Mouse (Mus musculus): ENCODE results near the gene Mrps34. TPM values are rescaled to one million over a fixed set of nuclear protein-coding genes. Genes with fewer than 3 reads are reported as not detected.

The Mrps34 gene
- total RNA-seq, 2 experiments from 2014 or later, result 73.0 to 76.3 TPM

DNA sequence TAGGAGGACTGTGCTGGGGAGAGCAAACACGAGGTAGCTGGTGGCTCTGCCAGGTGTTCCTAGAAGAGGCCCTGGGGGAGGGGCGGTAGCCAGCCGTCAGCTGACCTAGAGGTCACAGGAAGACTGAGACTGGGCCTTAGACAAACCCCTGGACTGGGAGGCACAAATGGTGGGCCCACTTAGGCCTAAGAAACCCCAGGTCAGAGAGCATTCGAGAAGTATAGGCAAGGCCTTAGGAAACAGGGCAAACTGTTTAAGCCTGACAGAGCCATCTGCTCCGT lies 16.9 kb upstream of the Mrps34 start:
- DNase-seq (ENCODE audit: low spot score in 2 of 2), result no peak

DNA sequence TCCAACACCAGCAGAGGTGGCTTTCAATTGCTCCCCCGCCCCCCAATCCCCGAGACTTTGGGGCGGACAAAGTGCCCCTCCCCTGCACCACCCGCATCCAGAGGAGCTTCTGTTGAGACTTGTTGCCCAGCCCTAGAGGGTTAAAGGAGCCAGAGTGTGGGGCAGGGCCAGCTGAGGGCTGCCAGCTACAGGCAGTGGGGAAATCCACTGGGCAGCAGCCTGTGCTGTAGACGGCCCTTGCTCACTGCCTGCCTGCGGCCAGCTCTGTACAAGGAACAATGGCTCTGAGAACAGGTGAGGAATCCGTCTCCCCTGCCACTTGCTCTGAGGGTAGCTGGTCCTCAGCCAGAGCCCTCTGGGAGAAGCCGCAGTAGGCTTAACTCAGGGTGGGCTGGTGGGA lies 16.4 kb upstream of the Mrps34 start:
- no peak for DNase-seq (ENCODE audit: low spot score in 2 of 2)

DNA sequence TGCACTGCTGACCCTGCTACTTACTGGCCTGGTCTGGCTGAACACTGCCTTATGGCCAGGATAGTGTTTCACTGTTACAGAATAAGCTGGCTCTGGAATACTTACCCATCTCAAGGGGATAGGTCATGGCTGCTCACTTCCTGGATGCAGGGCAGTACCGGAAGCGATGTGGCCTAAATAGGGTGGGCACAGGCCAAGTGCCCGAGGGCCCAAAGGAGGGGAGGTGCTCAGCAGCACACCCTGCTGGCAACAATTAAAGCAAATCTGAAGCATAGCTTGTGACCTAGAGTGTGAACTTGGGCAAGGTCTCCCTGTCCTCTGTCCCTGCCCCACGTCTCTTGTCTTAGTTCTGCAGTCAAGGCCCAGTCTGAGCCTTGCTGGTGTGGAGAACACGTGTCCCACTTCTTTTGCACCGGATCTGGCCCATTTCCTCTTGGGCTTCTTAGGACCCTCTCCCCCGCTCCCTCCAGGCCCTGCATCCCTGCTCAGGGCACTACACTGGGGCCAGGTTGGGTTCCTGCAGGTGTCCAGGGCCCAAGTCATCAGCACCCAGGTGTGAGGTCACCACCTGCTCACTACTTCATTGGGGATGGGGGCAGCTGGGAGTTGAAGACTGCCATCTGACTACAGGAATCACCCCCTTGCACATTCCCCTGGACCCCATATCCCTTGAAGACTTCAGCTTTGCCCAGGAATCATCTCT lies 13.0 kb upstream of the Mrps34 start:
- DNase-seq (ENCODE audit: low spot score in 2 of 2), result no peak

DNA sequence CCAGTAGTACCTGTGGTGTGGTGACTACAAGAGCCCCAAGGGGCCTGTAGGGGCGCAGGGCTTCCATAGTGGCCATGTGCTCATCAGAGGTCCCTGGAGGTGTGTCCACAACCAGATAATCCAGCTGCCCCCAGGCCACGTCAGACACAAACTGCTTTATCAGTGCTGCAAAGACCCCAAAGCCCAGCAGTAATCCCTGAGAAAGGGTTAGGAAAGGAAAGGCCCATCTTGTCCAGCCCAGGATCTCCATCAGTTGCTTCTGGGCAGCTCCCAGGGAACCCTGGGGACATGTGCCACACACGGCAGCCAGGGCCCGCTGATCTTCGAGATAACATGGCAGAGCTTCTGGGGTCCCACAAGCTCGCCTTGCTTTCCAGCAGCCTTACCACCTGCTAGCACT lies 10.5 kb upstream of the Mrps34 start:
- no peak for DNase-seq (ENCODE audit: low spot score in 2 of 2)

DNA sequence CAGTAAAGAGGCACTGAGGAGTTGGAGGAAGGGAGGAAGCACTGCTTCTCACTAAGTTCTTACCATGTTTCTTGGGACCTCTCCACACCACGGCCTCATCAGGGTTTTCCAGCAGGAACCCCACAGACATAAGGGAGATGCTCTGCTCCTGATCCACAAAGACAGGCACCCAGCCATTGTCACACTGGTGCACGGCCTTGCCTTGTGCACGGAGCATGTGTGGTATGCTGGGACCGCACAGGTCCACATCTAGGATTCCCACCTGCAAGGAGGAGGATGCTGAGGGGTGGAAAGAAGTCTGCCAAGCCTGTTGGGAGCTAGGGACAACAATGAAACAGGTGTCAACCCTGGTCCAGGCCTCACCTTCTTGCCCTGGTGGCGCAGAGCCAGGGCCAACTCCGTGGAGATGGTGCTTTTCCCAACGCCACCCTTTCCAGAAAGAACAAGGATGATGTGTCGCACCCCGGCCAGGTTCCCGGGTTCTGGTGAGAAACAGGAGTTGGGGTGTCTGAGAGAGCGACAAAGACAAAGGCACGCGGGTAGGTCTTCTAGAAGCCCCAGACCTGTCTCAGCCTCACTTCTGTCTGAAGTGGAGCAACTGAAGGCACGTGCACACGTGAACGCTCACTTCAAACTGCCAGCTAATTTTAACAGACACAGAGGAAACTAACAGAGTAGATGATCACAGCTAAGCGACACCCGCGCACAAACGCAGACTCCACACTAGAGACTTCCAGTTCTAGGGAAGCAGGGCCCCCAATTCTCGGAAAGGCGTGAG lies 9.4 kb upstream of the Mrps34 start:
- no peak for DNase-seq (ENCODE audit: low spot score in 2 of 2)

GRCm38 (mm10) chr17:24886134-24886931 lies 8.6 kb upstream of the Mrps34 start, which contains the start of the genes Nubp2 and Spsb3:
Gene Nubp2, minus strand, starts transcription at chr17:24886349.
Gene Spsb3, plus strand, starts transcription at chr17:24886643.
- peak; percentile 95 to 100 for DNase-seq (ENCODE audit: low spot score in 2 of 2)

GRCm38 (mm10) chr17:24886932-24887271 lies 8.0 kb upstream of the Mrps34 start:
- no peak for DNase-seq (ENCODE audit: low spot score in 2 of 2)

DNA sequence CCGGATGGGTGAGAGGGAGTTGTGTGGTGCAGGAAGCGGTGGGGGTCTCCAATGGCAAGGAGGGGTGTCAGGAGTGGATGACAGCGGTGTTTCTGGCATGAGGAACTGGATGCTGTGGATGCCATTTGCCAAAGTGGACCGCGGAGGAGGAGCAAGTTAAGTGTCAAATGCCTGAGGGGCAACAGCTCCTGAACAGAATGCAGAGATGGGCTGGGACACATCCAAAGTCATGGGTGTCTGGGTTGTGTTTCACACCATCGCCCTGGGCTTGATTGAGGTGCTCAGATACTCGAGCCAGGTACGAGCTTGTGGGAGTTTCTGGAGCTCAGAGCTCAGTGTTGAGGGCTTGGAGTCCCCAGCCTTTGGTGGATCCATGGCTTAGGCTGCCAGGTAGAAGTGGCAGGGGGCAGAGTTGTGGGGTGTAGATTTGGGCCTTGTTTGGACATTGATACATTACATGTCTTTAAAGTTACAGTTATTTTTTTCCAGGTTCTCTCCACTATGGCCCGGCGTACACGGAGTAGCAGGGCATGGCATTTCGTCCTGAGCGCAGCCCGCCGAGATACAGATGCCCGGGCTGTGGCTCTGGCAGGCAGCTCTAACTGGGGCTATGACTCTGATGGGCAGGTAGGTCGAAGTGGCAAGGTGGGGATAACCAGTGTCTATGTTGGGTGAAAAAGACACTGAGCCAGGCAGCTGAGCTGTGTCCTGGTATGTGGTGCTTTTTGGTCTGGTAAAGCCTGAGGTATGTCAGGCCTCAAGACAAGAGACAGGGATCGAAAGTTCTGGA lies 7.4 kb upstream of the Mrps34 start:
- no peak for DNase-seq (ENCODE audit: low spot score in 2 of 2)

DNA sequence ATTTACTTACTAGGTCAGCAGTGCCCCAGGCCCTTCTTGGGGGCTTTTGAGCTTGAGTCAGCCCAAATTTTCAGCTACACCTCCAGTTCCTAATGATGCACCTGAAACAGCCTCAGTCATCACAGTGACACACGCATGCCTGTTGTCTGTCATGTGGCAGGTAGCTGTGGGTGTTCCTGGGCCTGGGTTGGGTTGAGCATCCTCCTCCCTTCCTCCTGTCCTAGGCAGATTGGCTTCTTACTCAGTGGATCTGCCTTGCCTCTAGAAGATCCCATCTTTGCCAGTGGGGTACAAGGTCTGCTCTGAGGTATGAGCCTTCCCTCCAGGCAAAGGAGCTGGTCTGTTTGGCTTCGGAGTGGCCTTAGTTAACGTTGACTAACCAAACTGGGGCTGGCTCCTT lies 6.1 kb upstream of the Mrps34 start:
- DNase-seq (ENCODE audit: low spot score in 2 of 2), result no peak

DNA sequence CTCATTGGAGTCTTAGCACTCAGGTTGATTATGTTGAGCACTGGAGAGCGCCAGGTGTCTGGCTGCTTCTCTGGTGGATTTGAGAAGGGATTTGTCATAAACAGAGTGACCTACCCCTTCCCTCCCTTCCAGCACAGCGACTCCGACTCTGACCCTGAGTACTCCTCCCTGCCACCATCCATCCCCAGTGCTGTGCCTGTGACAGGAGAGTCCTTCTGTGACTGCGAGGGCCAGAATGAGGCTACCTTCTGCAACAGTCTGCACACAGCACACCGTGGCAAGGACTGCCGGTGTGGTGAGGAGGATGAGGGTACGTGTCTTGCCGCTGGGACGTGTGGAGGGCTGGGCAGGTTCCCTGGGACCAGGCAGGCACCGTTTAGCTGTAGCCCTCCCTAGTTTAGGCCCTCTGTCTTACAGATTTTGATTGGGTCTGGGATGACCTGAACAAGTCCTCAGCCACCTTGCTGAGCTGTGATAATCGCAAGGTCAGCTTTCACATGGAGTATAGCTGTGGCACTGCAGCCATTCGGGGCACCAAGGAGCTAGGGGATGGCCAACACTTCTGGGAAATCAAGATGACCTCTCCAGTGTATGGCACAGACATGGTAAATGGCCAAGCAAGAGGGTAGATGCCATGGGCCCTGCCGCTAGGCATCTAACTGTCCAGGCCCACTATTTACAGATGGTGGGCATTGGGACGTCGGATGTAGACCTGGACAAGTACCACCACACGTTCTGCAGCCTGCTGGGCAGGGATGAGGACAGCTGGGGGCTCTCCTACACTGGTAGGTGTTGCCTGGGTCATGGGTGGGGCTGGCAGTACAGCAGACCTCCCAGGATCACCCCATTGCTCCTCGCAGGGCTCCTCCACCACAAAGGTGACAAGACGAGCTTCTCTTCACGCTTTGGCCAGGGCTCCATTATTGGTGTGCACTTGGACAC lies 4.5 kb upstream of the Mrps34 start:
- DNase-seq (ENCODE audit: low spot score in 2 of 2), result no peak

DNA sequence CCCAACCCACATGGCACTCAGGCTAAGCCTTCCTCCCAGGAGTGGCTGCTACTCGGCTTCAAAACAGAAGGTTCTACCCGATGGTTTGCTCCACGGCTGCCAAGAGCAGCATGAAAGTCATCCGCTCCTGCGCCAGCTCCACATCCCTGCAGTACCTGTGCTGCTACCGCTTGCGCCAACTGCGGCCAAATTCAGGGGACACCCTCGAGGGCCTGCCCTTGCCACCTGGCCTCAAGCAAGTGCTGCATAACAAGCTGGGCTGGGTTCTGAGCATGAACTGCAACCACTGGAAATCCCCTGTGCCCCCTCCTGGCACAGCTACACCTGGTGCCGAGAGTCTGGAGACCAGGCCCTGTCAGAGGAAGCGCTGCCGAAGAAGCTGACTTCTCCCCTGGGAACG lies 3.6 kb upstream of the Mrps34 start:
- no peak for DNase-seq (ENCODE audit: low spot score in 2 of 2)

DNA sequence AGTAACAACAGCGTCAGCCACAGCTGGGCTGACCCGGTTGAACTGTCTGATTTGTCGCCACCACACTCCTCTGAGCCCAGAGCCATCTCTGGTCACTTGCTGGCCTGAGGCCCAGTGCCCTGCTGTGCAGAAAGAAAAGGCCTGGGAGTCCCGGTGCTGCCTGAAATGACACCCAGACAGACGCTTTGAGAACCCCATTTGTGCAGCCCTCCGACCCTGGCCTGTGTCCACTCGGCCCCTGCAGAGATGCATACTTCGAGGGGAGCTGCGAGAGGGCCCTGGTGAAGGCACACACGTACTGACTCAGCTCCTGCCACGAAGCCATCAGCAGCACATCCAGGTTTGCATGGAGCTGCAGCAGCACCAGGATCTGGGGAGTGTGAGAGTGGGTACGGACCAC lies 2.1 kb upstream of the Mrps34 start:
- no peak for DNase-seq (ENCODE audit: low spot score in 2 of 2)

DNA sequence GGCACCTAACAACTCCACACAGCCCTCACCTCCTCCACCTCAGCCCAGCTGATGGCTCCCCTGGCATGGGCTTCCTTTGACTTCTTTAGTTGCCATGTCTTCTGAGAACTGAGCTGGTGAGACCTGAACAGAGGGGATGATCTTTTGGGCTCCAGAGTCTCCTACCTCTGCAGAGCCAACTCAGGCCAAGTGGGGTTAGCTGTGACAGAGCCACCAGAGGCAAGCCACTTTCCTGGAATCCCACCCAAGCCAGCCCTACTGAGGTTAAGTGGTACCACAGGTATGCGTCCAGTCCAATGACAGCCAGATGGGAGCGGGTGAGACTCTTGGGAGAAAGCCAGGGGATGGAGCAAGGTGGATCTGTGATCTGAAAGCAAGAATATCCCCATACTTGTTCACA lies 1.6 kb upstream of the Mrps34 start:
- DNase-seq (ENCODE audit: low spot score in 2 of 2), result no peak

DNA sequence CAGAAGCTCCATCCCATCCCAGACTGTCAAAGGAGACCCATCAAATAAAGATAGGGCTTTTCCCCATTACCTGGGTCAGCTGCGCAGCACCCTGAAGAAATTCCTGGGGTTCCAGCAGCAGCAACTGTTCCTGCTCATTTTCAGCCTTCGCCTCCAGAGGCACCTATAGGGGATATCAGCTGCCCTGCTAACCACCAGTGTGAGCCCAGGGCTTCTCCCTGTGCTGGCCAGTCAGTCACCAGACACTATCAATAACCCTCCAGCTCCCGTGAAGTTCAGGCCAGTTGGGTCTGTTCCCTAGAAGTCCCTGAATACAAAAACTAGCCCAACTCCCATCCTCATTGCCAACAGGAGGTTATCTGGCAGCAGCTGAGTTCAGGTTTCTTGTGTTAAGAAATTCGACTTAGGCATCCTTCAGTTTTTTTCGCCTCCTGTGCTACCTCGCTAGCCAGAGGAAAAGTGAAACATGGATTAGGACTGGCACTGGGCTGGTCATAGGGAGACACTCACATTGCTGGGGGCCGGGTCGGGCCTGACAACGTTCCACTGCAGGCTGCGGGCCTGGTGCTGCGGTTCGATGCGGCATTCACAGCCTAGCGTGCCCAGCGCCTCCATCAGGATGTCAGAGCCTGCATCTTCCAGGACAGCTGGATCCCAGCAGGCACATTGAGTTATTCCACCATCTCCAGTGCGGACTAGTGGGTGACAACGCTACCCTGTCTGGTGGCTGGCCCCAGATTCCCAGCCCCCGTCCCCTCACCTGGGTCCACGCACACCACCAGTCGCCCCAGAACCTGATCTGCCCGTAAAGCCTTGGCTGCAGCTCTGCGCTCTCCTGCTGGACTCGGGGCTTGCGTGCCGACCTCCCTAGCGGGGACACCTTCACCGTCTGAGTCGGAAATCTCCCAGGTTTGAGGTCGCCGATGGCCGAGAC lies 588 bp upstream of the Mrps34 start:
- DNase-seq (ENCODE audit: low spot score in 2 of 2), result no peak

DNA sequence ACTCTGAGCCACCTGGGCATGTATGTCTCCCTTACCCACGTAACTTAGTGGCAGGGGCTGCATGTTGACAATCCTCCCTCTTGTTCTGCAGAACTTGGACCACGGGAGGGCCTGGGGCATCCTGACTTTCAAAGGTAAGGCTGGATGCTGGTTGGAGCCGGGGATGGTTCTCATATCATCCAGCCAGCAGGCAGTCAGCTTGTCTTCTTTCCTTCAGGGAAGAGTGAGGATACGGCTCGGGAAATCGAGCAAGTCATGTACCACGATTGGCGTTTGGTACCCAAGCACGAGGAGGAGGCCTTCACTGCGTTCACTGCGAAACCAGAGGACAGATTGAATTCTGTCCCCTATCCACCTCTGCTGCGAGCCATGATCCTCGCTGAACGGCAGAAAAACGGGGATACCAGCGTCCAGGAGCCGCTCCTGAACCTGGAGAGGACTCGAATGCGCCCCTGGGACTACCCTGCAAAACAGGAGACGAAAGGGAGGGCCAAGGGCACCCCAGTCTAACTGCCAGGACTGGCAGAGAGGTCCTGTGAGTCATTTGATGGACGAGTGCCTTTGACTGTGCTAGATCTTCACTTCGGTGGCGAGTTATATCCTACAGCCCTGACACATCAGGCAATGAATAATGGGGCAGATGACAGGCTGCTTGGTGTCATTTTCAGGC lies 790 bp downstream of the Mrps34 start:
- no peak for DNase-seq (ENCODE audit: low spot score in 2 of 2)

DNA sequence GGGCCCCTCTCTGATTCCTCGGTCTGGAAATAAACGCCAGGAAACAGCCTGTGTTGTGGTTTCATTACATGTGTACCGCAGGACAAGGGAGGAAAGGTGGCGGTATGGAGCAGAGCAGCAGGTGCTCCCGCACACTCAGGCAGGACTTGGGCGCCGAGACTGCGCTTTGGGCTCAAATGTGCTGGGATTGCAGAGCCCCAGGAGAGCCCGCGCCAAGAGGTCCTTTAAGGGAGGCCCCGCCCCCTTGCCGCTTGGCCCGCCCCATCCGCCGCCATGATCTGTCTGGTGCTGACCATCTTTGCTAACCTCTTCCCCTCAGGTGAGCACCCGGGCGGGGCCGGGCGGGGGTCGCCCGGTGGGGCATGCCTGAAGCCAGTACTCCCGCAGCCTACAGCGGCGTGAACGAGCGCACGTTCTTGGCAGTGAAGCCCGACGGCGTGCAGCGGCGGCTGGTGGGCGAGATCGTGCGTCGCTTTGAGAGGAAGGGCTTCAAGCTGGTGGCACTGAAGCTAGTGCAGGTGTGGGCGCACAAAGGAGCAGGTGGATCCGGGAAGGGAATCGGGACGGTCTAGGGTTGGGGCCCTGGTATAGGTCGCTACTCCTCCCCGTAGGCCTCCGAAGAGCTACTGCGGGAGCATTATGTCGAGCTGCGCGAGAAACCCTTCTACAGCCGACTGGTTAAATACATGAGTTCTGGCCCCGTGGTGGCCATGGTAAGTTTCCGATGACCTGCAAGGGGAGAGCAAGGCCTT lies 1.5 kb downstream of the Mrps34 start, which contains the start of gene Nme3:
Gene Nme3 (plus strand): TSS at position 260 of the 752 bp plus-strand sequence.
- peak in 1 of 2 experiments; percentile 75 for DNase-seq (ENCODE audit: low spot score in 2 of 2)

DNA sequence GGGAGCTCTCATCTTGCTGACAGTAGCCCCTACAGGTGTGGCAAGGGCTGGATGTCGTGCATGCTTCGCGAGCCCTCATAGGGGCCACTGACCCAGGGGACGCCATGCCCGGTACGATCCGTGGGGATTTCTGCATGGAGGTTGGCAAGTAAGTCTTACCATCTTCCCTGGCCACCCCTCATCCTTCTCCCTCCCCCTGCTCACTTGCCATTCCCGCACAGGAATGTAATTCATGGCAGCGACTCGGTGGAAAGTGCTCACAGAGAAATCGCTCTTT lies 2.0 kb downstream of the Mrps34 start:
- DNase-seq (ENCODE audit: low spot score in 2 of 2), result no peak

- DNase-seq (ENCODE audit: low spot score in 2 of 2), result no peak
Measured at GRCm38 (mm10) chr17:24897600-24897999, 2.7 kb downstream of the Mrps34 start.

Measured in layer of hippocampus, postnatal 14 days (tissue).